22 mouse cellular contexts compared by ENCODE assay signal in the genomic region with DNA sequence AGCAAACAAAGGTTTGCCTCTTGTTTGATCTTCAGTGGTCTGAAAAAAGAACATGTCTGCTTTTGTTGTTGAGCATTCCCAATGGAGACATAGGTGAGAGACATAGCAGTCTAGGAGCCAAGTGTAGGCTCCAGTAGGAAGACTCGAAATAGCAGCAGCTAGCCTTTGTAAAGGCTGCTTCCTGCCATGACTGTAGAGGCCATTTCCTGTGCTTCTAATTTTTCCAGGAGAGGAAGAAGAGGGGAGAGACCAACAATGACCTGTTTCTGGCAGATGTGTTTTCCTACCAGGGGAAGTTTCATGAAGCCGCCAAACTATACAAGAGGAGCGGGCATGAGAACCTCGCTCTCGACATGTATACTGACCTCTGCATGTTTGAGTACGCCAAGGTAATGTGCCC. TPM values are rescaled to one million over a fixed set of nuclear protein-coding genes. Genes with fewer than 3 reads are reported as not detected.
A peak's percentile ranks its signal among the peaks of the same experiment; 100 is the strongest.
DNase-seq lines count a peak whose midpoint lies in the region; ATAC-seq and TF ChIP-seq lines count a peak whose summit lies in the region.
"Had no signal": no experiment of that assay in that cellular context is flagged by ENCODE, and none has a peak within 500 bp of the region (broad histone marks: within the 10 kb centered on the region; RNA-seq: fewer than 3 reads in every experiment).

No protein-coding gene starts in this region.

- H3K79me2 ChIP-seq in heart, adult 2 months (replicated peaks; ENCODE audit: control insufficient read depth, insufficient read depth, low read length), result no peaks in the 10 kb centered on the region
- no peaks in the 10 kb centered on the region for H3K79me2 ChIP-seq in liver, adult 2 months (ENCODE audit: control insufficient read depth, insufficient read depth, low read length)

- WGBS in heart, adult 2 months, result 59% methylated on average over 6 of the region's 6 CpGs
- WGBS in liver, adult 2 months, result 83% methylated on average over 6 of the region's 6 CpGs
- WGBS in heart, embryonic 11.5 days (ENCODE audit: insufficient replicate concordance), result 77% methylated on average over 6 of the region's 6 CpGs
- whole genome bisulfite sequencing in heart, postnatal 0 days, result 67% methylated on average over 6 of the region's 6 CpGs
- 90% methylated on average over 6 of the region's 6 CpGs for WGBS in midbrain, embryonic 15.5 days

- peak in 1 of 2 experiments; percentile 60 for DNase-seq in heart, adult 2 months
- no peak for DNase-seq in heart, postnatal 14 days
- DNase-seq in liver, adult 2 months (ENCODE audit: extremely low read depth, low read depth, low spot score), result no peak
- DNase-seq in liver, result no peak
- DNase-seq in heart, postnatal 0 days (ENCODE audit: low spot score), result peak; percentile 54
- DNase-seq in T-cell, adult 2 months (ENCODE audit: low spot score), result no peak
- DNase-seq: adrenal gland, postnatal 10 days; B cell, adult 2 months; cerebellum, adult 9-10 months; lung, adult 18-20 months; thymus, postnatal 25 days had no signal

- no peak for TF ChIP-seq CTCF in heart, adult 2 months (IDR thresholded peaks at IDR 0.05)
- TF ChIP-seq CTCF in liver, adult 2 months (IDR thresholded peaks at IDR 0.05; ENCODE audit: low read depth, low read length), result no peak
- no peak for TF ChIP-seq CTCF in heart, postnatal 0 days (IDR thresholded peaks at IDR 0.05; ENCODE audit: low read depth)

- intact Hi-C loops in heart, adult 2 months (cut with DNase I), result no loop called here
- intact Hi-C loops in heart, postnatal 14 days (cut with DNase I), result no loop called here

- no peaks in the 10 kb centered on the region for H3K9me3 ChIP-seq in heart, embryonic 11.5 days (replicated peaks; ENCODE audit: control insufficient read depth, low read length)
- H3K9me3 ChIP-seq in heart, postnatal 0 days (replicated peaks; ENCODE audit: control insufficient read depth, low read length), result no peaks in the 10 kb centered on the region
- H3K9me3 ChIP-seq in midbrain, embryonic 15.5 days, result no peaks in the 10 kb centered on the region
- H3K9me3 ChIP-seq: embryonic facial prominence, embryonic 12.5 days; forebrain, embryonic 15.5 days; limb, embryonic 15.5 days; neural tube, embryonic 12.5 days had no signal

- TF ChIP-seq POLR2A in heart, adult 2 months (IDR thresholded peaks at IDR 0.05; ENCODE audit: insufficient read depth, low read depth, low read length), result peak; percentile 13; the same call in 1 of the 2 replicates
- TF ChIP-seq POLR2A in liver, adult 2 months (IDR thresholded peaks at IDR 0.05; ENCODE audit: extremely low read depth, insufficient read depth, low read length), result no peak

- H3K4me2 ChIP-seq in heart, embryonic 11.5 days, result no peak overlapping the region
- H3K4me2 ChIP-seq in heart, postnatal 0 days (ENCODE audit: low read depth, low read length), result no peak overlapping the region
- H3K4me2 ChIP-seq in midbrain, embryonic 15.5 days, result no peak overlapping the region
- H3K4me2 ChIP-seq: embryonic facial prominence, embryonic 12.5 days; forebrain, embryonic 15.5 days; limb, embryonic 15.5 days; neural tube, embryonic 12.5 days had no signal

- peak; percentile 77; the same call in 1 of the 2 replicates for TF ChIP-seq EP300 in heart, adult 2 months (IDR thresholded peaks at IDR 0.05; ENCODE audit: insufficient read depth, low read depth, low read length)
- peak; percentile 71; the same call in 1 of the 2 replicates for TF ChIP-seq EP300 in heart, postnatal 0 days (IDR thresholded peaks at IDR 0.05; ENCODE audit: low read depth)

- H3K4me3 ChIP-seq in heart, adult 2 months, result no peak overlapping the region
- no peak overlapping the region for H3K4me3 ChIP-seq in liver, adult 2 months (ENCODE audit: insufficient read depth, low read depth, low read length)
- no peak overlapping the region for H3K4me3 ChIP-seq in heart, embryonic 11.5 days (ENCODE audit: low read depth, low read length)
- no peak overlapping the region for H3K4me3 ChIP-seq in heart, postnatal 0 days (ENCODE audit: low read depth, low read length)
- no peak overlapping the region for H3K4me3 ChIP-seq in midbrain, embryonic 15.5 days
- H3K4me3 ChIP-seq: embryonic facial prominence, embryonic 12.5 days; forebrain, embryonic 15.5 days; limb, embryonic 15.5 days; neural tube, embryonic 12.5 days had no signal

- H3K27ac ChIP-seq in heart, adult 2 months, result peak overlapping the region; percentile 85
- peak overlapping the region; percentile 26; the same call in 1 of the 2 replicates for H3K27ac ChIP-seq in liver, adult 2 months (replicated peaks; ENCODE audit: insufficient read depth, low read depth, low read length)
- peak overlapping the region; percentile 10; the same call in 1 of the 2 replicates for H3K27ac ChIP-seq in heart, embryonic 11.5 days (ENCODE audit: low read depth, low read length)
- peak overlapping the region; percentile 77 for H3K27ac ChIP-seq in heart, postnatal 0 days (ENCODE audit: low read depth)
- H3K27ac ChIP-seq in midbrain, embryonic 15.5 days, result no peak overlapping the region
- H3K27ac ChIP-seq: embryonic facial prominence, embryonic 12.5 days; forebrain, embryonic 15.5 days; hindbrain, postnatal 0 days; neural tube, embryonic 12.5 days had no signal

- H3K9ac ChIP-seq in heart, adult 2 months (ENCODE audit: low read depth, low read length), result no peak overlapping the region
- H3K9ac ChIP-seq in liver, adult 2 months (ENCODE audit: low read depth, low read length), result no peak overlapping the region
- no peak overlapping the region for H3K9ac ChIP-seq in heart, embryonic 11.5 days (ENCODE audit: low read depth, low read length)
- H3K9ac ChIP-seq in heart, postnatal 0 days (replicated peaks; ENCODE audit: low read depth, low read length), result no peak overlapping the region
- no peak overlapping the region for H3K9ac ChIP-seq in midbrain, embryonic 15.5 days
- H3K9ac ChIP-seq: embryonic facial prominence, embryonic 12.5 days; forebrain, embryonic 15.5 days; limb, embryonic 15.5 days; neural tube, embryonic 12.5 days had no signal

- no peaks in the 10 kb centered on the region; the same call in none of the 2 replicates for H3K36me3 ChIP-seq in heart, adult 2 months (ENCODE audit: control insufficient read depth, insufficient read depth, low read length)
- no peaks in the 10 kb centered on the region for H3K36me3 ChIP-seq in liver, adult 2 months (ENCODE audit: control insufficient read depth, insufficient read depth, low read length)
- peaks cover 2% of the 10 kb centered on the region; the same call in 1 of the 2 replicates for H3K36me3 ChIP-seq in heart, embryonic 11.5 days (ENCODE audit: control insufficient read depth, insufficient read depth, low read length)
- H3K36me3 ChIP-seq in heart, postnatal 0 days (replicated peaks; ENCODE audit: control insufficient read depth, insufficient read depth, low read length), result no peaks in the 10 kb centered on the region
- 0 out of 2 replicates have a peak, but pooled peaks cover 5% of the 10 kb centered on the region for H3K36me3 ChIP-seq in midbrain, embryonic 15.5 days (replicated peaks)

- ATAC-seq in heart, embryonic 11.5 days (replicated peaks; ENCODE audit: insufficient number of reproducible peaks, low FRiP score, low TSS enrichment), result no peak
- ATAC-seq in heart, postnatal 0 days (ENCODE audit: insufficient read depth, low read depth), result no peak
- no peak for ATAC-seq in midbrain, embryonic 15.5 days (replicated peaks)
- ATAC-seq: forebrain, embryonic 15.5 days; hindbrain, postnatal 0 days had no signal

- H3K27me3 ChIP-seq in heart, adult 2 months (ENCODE audit: control insufficient read depth, insufficient read depth, low read length), result no peaks in the 10 kb centered on the region
- no peaks in the 10 kb centered on the region for H3K27me3 ChIP-seq in liver, adult 2 months (ENCODE audit: control insufficient read depth, insufficient read depth, low read length)
- no peaks in the 10 kb centered on the region for H3K27me3 ChIP-seq in heart, embryonic 11.5 days (ENCODE audit: control insufficient read depth, insufficient read depth, low read length)
- H3K27me3 ChIP-seq in heart, postnatal 0 days (ENCODE audit: control insufficient read depth, insufficient read depth, low read length), result no peaks in the 10 kb centered on the region
- H3K27me3 ChIP-seq in midbrain, embryonic 15.5 days (replicated peaks), result no peaks in the 10 kb centered on the region
- H3K27me3 ChIP-seq: embryonic facial prominence, embryonic 12.5 days; forebrain, embryonic 15.5 days; limb, embryonic 15.5 days; neural tube, embryonic 12.5 days had no signal

- peaks cover 49% of the 10 kb centered on the region for H3K4me1 ChIP-seq in heart, adult 2 months (ENCODE audit: control insufficient read depth, insufficient read depth, low read length)
- peaks cover 8% of the 10 kb centered on the region; the same call in 1 of the 2 replicates for H3K4me1 ChIP-seq in liver, adult 2 months (ENCODE audit: control insufficient read depth, insufficient read depth, low read length)
- peaks cover 36% of the 10 kb centered on the region for H3K4me1 ChIP-seq in heart, embryonic 11.5 days (ENCODE audit: control insufficient read depth, insufficient read depth, low read length)
- H3K4me1 ChIP-seq in heart, postnatal 0 days (ENCODE audit: control insufficient read depth, insufficient read depth), result peaks cover 16% of the 10 kb centered on the region
- peaks cover 4% of the 10 kb centered on the region; the same call in 1 of the 2 replicates for H3K4me1 ChIP-seq in midbrain, embryonic 15.5 days

RNA-seq across cellular contexts. Expression of a gene that starts 26.0 kb away (rescaled TPM):
- total RNA-seq in heart, adult 2 months (2021), result under 1 TPM in 1 of 2 experiments, not detected in 1; 0.23 TPM
- polyA plus RNA-seq in heart, adult 2 months (2012; rRNA removed), result 0.44 and 1.3 TPM in 2 replicates
- under 1 TPM; 0.07 to 0.12 TPM for total RNA-seq in heart, postnatal 14 days (2021)
- total RNA-seq in liver, adult 2 months (2014; rRNA removed), result not detected in 2 replicates
- 0.04 TPM in 1 of 2 replicates, not detected in the other for polyA plus RNA-seq in liver, adult 2 months (2012; rRNA removed)
- 0.04 and 0.16 TPM in 2 replicates for polyA plus RNA-seq in heart, embryonic 11.5 days (2014; fragmentation: Nextera tagmentation; extraction: Ambion mirVana)
- 1.3 TPM in 1 of 2 replicates, not detected in the other for total RNA-seq in heart, postnatal 0 days (2014; rRNA removed; ENCODE audit: low replicate concordance)
- 0.04 TPM in 1 of 2 replicates, not detected in the other for polyA plus RNA-seq in heart, postnatal 0 days (2015; fragmentation: Nextera tagmentation; extraction: Ambion mirVana)
- 0.18 and 0.49 TPM in 2 replicates for polyA plus RNA-seq in midbrain, embryonic 15.5 days (2015; fragmentation: Nextera tagmentation; extraction: Ambion mirVana)
- total RNA-seq: granulocyte monocyte progenitor cell, adult 5-6 weeks had no signal

RNA-seq across cellular contexts. Expression of a gene that starts 39.2 kb away (rescaled TPM):
- not detected for total RNA-seq in heart, adult 2 months (2021)
- polyA plus RNA-seq in heart, adult 2 months (2012; rRNA removed), result not detected in 2 replicates
- total RNA-seq in heart, postnatal 14 days (2021), result not detected
- not detected in 2 replicates for total RNA-seq in liver, adult 2 months (2014; rRNA removed)
- polyA plus RNA-seq in liver, adult 2 months (2012; rRNA removed), result not detected in 2 replicates
- not detected in 2 replicates for polyA plus RNA-seq in heart, embryonic 11.5 days (2014; fragmentation: Nextera tagmentation; extraction: Ambion mirVana)
- not detected in 2 replicates for total RNA-seq in heart, postnatal 0 days (2014; rRNA removed; ENCODE audit: low replicate concordance)
- not detected in 2 replicates for polyA plus RNA-seq in heart, postnatal 0 days (2015; fragmentation: Nextera tagmentation; extraction: Ambion mirVana)
- polyA plus RNA-seq in midbrain, embryonic 15.5 days (2015; fragmentation: Nextera tagmentation; extraction: Ambion mirVana), result not detected in 2 replicates
- total RNA-seq: adrenal gland, postnatal 10 days; granulocyte monocyte progenitor cell, adult 5-6 weeks; layer of hippocampus, postnatal 25 days; left cerebral cortex, postnatal 14 days had no signal
- polyA plus RNA-seq: cortical plate, adult 2 months; embryonic facial prominence, embryonic 12.5 days; forebrain, embryonic 15.5 days; hindbrain, postnatal 0 days; limb, embryonic 15.5 days; neural tube, embryonic 12.5 days had no signal

RNA-seq across cellular contexts. Expression of a gene that starts 52.3 kb away (rescaled TPM):
- 1 to 10 TPM; 6.6 to 7.3 TPM for total RNA-seq in heart, adult 2 months (2021)
- polyA plus RNA-seq in heart, adult 2 months (2012; rRNA removed), result 12.8 and 15.2 TPM in 2 replicates
- total RNA-seq in heart, postnatal 14 days (2021), result 10 to 100 TPM; 13.2 to 18.6 TPM
- 3.0 and 3.6 TPM in 2 replicates for total RNA-seq in liver, adult 2 months (2014; rRNA removed)
- 2.0 TPM in 2 replicates for polyA plus RNA-seq in liver, adult 2 months (2012; rRNA removed)
- 21.0 and 26.7 TPM in 2 replicates for polyA plus RNA-seq in heart, embryonic 11.5 days (2014; fragmentation: Nextera tagmentation; extraction: Ambion mirVana)
- total RNA-seq in heart, postnatal 0 days (2014; rRNA removed; ENCODE audit: low replicate concordance), result 17.8 and 25.8 TPM in 2 replicates
- 13.3 and 13.5 TPM in 2 replicates for polyA plus RNA-seq in heart, postnatal 0 days (2015; fragmentation: Nextera tagmentation; extraction: Ambion mirVana)
- polyA plus RNA-seq in midbrain, embryonic 15.5 days (2015; fragmentation: Nextera tagmentation; extraction: Ambion mirVana), result 33.1 and 34.4 TPM in 2 replicates

RNA-seq across cellular contexts. Expression of a gene that starts 52.4 kb away (rescaled TPM):
- total RNA-seq in heart, adult 2 months (2021), result 1 to 10 TPM in 1 of 2 experiments, under 1 TPM in 1; 0.93 to 1.5 TPM
- 1.2 and 1.5 TPM in 2 replicates for polyA plus RNA-seq in heart, adult 2 months (2012; rRNA removed)
- total RNA-seq in heart, postnatal 14 days (2021), result 1 to 10 TPM; 1.7 to 2.1 TPM
- 1.1 and 1.8 TPM in 2 replicates for total RNA-seq in liver, adult 2 months (2014; rRNA removed)
- polyA plus RNA-seq in liver, adult 2 months (2012; rRNA removed), result 0.21 and 0.31 TPM in 2 replicates
- 12.5 and 14.6 TPM in 2 replicates for polyA plus RNA-seq in heart, embryonic 11.5 days (2014; fragmentation: Nextera tagmentation; extraction: Ambion mirVana)
- 1.2 and 1.5 TPM in 2 replicates for total RNA-seq in heart, postnatal 0 days (2014; rRNA removed; ENCODE audit: low replicate concordance)
- polyA plus RNA-seq in heart, postnatal 0 days (2015; fragmentation: Nextera tagmentation; extraction: Ambion mirVana), result 3.4 and 4.8 TPM in 2 replicates
- polyA plus RNA-seq in midbrain, embryonic 15.5 days (2015; fragmentation: Nextera tagmentation; extraction: Ambion mirVana), result 9.4 and 11.7 TPM in 2 replicates
